Mouse (Mus musculus): ENCODE measurements around the gene Kmt5a. TPM values are rescaled to one million over a fixed set of nuclear protein-coding genes. Genes with fewer than 3 reads are reported as not detected.
A peak's percentile ranks its signal among the peaks of the same experiment; 100 is the strongest.
"Not testable (repeated sequence)": the region's sequence is repeated elsewhere in the genome, so short reads cannot be mapped to it uniquely, and the experiment has no call there.

Gene Kmt5a
- total RNA-seq, 2 experiments from 2014 or later: 60.9 to 74.6 TPM

GRCm38 (mm10) chr5:124446301-124446881 is 6.7 kb downstream of the Kmt5a start:
- no peak for DNase-seq (ENCODE audit: extremely low spot score in 1 of 2, low spot score in 2 of 2)
- Histone ChIP-seq H3K27ac (peak overlapping the region; percentile 76), H3K4me3 (peak overlapping the region; percentile 75)
- intact Hi-C loops (cut with DNase I): loop anchor here (5.0 kb wide), 1 partner anchor 36 kb away; the partner anchor contains the start of gene Snrnp35
- TF ChIP-seq CTCF (IDR thresholded peaks at IDR 0.05): no peak

GRCm38 (mm10) chr5:124449494-124449893 is 9.8 kb downstream of the Kmt5a start:
- no peak overlapping the region for H3K4me3 ChIP-seq
- H3K27ac ChIP-seq: peak overlapping the region; percentile 42
- intact Hi-C loops (cut with DNase I): loop anchor here (5.0 kb wide), 1 partner anchor 33 kb away; the partner anchor contains the start of gene Snrnp35
- no peak for TF ChIP-seq CTCF (IDR thresholded peaks at IDR 0.05)
- peak in 1 of 2 experiments; percentile 38 for DNase-seq (ENCODE audit: extremely low spot score in 1 of 2, low spot score in 2 of 2)

GRCm38 (mm10) chr5:124450051-124450450 is 10.3 kb downstream of the Kmt5a start:
- Histone ChIP-seq H3K4me3 (no peak overlapping the region), H3K27ac (peak overlapping the region; percentile 42)
- intact Hi-C loops (cut with DNase I): no loop called here
- no peak for TF ChIP-seq CTCF (IDR thresholded peaks at IDR 0.05)
- DNase-seq (ENCODE audit: extremely low spot score in 1 of 2, low spot score in 2 of 2): no peak

GRCm38 (mm10) chr5:124450641-124451340 is 11.1 kb downstream of the Kmt5a start:
- no peak for DNase-seq (ENCODE audit: extremely low spot score in 1 of 2, low spot score in 2 of 2)
- no peak for TF ChIP-seq CTCF (IDR thresholded peaks at IDR 0.05)
- H3K27ac ChIP-seq: peak overlapping the region; percentile 92
- no peak overlapping the region for H3K4me3 ChIP-seq
- intact Hi-C loops (cut with DNase I): no loop called here

- peak overlapping the region; percentile 92 for H3K27ac ChIP-seq
- no peak for TF ChIP-seq CTCF (IDR thresholded peaks at IDR 0.05)
- peak overlapping the region; percentile 7; the same call in 1 of the 2 replicates for H3K4me3 ChIP-seq
- intact Hi-C loops (cut with DNase I): no loop called here
- peak in 1 of 2 experiments; percentile 40 for DNase-seq (ENCODE audit: extremely low spot score in 1 of 2, low spot score in 2 of 2)
These were observed 12.9 kb downstream of the Kmt5a start for GRCm38 (mm10) chr5:124452494-124453228.

GRCm38 (mm10) chr5:124453339-124454081 is 13.8 kb downstream of the Kmt5a start:
- intact Hi-C loops (cut with DNase I): no loop called here
- H3K4me3 ChIP-seq: peak overlapping the region; percentile 7; the same call in 1 of the 2 replicates
- peak in 1 of 2 experiments; percentile 51 for DNase-seq (ENCODE audit: extremely low spot score in 1 of 2, low spot score in 2 of 2)
- H3K27ac ChIP-seq: peak overlapping the region; percentile 92
- TF ChIP-seq CTCF (IDR thresholded peaks at IDR 0.05): no peak

- intact Hi-C loops (cut with DNase I): no loop called here
- TF ChIP-seq CTCF (IDR thresholded peaks at IDR 0.05): no peak
- no peak for DNase-seq (ENCODE audit: extremely low spot score in 1 of 2, low spot score in 2 of 2)
- Histone ChIP-seq H3K27ac (peak overlapping the region; percentile 92), H3K4me3 (no peak overlapping the region)
These were observed 14.3 kb downstream of the Kmt5a start for GRCm38 (mm10) chr5:124454082-124454419.

GRCm38 (mm10) chr5:124456762-124457161 is 17.0 kb downstream of the Kmt5a start:
- H3K4me3 ChIP-seq: no peak overlapping the region
- no peak for DNase-seq (ENCODE audit: extremely low spot score in 1 of 2, low spot score in 2 of 2)
- intact Hi-C loops (cut with DNase I): no loop called here
- H3K27ac ChIP-seq: peak overlapping the region; percentile 28; the same call in 1 of the 2 replicates
- no peak for TF ChIP-seq CTCF (IDR thresholded peaks at IDR 0.05)

GRCm38 (mm10) chr5:124460922-124461321 is 21.2 kb downstream of the Kmt5a start:
- H3K27ac ChIP-seq; H3K4me3 ChIP-seq; intact Hi-C loops (cut with DNase I): not testable (repeated sequence)

GRCm38 (mm10) chr5:124462297-124463025 is 22.7 kb downstream of the Kmt5a start:
- intact Hi-C loops (cut with DNase I): no loop called here

More at GRCm38 (mm10) chr5:124460922-124461321, 21.2 kb downstream of the Kmt5a start:
- DNase-seq (ENCODE audit: extremely low spot score in 1 of 2, low spot score in 2 of 2): not testable (repeated sequence)

GRCm38 (mm10) chr5:124463462-124463861 is 23.7 kb downstream of the Kmt5a start:
- no peak for TF ChIP-seq CTCF (IDR thresholded peaks at IDR 0.05)
- Histone ChIP-seq H3K4me3 (no peak overlapping the region), H3K27ac (no peak overlapping the region)
- intact Hi-C loops (cut with DNase I): no loop called here
- no peak for DNase-seq (ENCODE audit: extremely low spot score in 1 of 2, low spot score in 2 of 2)

More at GRCm38 (mm10) chr5:124462297-124463025, 22.7 kb downstream of the Kmt5a start:
- no peak for TF ChIP-seq CTCF (IDR thresholded peaks at IDR 0.05)
- no peak overlapping the region for H3K27ac ChIP-seq
- H3K4me3 ChIP-seq: no peak overlapping the region
- no peak for DNase-seq (ENCODE audit: extremely low spot score in 1 of 2, low spot score in 2 of 2)
